Mouse (Mus musculus) spleen, postnatal 10 days (tissue): ENCODE measurements at regions not wholly inside any gene's neighbourhood (a gene's known extent, or its start where the extent isn't known, plus 50 kb on each side); places are given as distances from the start of the nearest gene placed in this dataset.

Experiments
- DNase-seq, 2 experiments: peaks; one replicate each; pipeline ENCODE4 v3.0.0; 2021 to 2022; ENCODE audit warnings: low spot score in 2 of 2

DNA sequence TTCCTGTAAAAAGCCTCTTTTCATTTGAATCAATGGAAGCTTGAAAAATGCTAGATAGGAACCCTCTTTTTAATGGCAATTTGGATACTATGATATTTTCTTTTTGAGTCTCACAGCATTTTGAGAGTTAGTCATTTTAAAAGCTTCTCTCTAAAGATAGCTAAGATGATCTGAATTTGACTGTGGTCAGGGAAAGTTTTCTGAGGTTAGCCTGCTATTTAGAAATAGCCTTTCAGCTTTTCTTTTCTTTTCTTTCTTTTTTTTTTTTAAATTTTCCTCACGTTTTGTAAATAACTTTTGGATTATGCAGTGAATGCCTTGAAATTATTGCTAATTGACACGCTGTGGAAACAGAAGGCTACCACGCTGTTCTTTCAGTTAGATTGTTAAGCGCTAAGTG lies 387.3 kb upstream of the Zeb2 start:
- DNase-seq: no peak

DNA sequence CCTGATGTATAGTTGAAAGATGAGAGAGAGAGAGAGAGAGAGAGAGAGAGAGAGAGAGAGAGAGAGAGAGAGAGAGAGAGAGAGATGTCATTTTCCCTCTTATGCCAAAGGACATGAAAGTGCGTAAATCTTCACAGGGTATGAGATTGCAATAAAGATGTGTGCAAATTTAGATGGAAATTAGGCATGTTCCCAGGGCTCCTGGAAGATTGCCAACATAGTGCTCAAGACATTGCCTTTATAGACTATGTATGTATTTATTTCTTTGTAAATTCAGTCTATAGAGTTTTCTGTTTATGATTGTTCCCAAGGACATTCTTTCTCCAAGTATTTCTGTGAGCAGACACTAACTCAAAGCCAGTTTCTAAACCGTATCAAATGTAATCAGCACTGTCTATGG lies 376.5 kb upstream of the Zeb2 start:
- no peak for DNase-seq

DNA sequence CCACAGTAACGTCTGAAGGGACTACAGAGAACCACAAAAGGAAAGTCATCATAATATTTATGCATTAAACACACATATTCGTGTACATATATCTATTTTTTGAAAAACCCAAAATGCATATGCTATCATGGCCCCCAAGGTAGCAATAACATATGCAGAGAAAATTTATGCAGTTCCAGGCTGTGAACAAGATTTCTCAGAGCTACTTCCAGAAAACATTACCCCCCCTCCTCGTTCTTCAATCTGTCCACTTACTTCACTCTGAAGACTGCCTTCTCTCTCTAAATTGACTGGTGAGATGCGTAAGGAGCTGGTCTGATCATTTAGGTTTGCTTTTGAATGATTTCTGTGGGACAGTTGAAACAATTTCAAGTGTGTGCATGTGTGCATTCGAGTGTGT lies 369.3 kb upstream of the Zeb2 start:
- DNase-seq: no peak

DNA sequence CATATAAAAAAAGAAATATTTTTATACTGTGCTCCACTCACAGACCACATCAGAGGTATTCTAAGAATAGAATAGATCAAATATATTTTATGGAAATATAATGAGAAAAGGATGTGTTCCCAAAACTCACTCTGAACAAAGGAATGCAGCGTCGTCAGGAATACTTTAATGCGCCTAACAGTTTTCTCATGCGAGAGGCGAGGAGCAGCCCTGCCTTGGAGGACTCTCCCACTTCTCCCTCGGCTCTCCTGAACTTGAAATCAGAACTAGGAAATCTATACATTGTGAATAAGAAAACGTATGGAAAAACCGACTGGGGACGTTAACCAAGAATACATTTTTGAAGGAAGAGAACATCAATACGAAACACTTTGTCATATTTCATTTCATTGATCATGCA lies 368.3 kb upstream of the Zeb2 start:
- no peak for DNase-seq

DNA sequence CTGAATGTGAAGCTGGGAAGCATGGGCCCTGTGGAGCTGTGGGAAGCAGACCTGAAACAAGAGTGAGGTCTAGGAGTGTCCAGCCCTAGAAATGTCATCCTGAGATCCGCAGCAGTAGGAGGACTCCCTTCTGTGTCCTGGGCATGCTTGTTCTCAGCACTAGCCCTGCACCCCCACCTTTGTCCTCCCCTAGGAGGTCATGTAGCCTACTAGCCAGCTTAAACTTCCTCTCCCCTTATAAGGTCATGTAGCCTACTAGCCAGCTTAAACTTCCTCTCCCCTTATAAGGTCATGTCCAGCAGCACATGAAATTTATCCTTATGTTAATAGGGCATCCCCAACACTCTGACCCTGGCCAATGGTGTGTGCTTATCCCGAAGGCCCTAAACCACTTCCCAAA lies 363.5 kb upstream of the Zeb2 start:
- no peak for DNase-seq

DNA sequence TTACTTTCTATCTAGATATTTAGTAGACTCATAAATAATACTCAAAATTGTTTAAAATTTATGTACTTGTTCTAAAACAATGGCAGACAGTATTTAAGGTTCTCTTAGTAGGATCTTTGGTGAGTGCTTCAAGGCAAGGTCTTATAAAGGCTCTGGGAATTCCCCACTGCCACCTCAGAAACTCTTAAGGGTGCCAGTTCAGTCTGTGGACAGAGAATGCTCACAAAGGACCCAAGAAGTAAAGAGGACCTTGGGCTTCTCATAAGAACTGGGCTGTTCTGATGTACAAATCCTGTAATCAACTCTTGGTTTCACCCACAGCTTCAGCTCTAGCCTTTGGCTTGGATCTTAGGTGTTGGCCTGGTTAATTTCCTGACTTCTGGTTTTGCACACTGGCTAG lies 358.8 kb upstream of the Zeb2 start:
- DNase-seq: no peak

DNA sequence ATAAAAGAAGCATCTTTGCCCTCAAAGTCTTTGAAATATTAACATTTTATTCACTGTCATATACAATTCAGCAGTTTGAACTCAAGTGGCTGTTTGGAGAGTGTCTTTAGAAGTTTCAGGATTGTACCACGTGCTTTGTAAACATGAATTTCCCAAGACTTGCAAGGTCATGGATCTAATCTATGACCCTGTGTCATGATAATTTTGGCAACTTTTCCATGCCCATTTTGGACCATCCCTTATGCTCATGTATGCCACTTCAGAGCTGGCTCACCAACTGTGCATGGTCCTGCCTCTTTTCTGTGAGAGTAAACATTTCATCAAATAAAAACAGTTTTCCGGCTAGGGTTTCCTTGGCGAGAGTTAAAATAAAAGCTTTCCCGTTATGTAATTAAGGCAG lies 347.1 kb upstream of the Zeb2 start:
- no peak for DNase-seq

DNA sequence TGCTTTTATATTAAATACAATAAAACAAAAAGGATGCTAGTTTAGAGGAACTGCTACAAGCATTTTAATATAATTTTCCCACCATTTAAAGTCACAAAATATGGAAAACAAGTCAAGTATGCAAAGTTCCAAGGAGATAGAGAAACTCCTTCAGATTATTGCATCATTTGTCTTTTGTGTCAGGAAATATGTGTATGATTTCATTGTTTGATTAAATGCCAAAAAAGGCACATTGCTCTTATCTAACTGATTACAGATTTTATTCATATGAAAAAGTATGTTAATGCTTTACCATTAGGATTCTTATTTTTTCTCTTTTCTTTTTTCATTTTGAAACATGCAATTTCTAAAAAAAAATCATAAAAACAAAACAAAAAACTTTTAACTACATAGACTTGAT lies 342.2 kb upstream of the Zeb2 start:
- DNase-seq: no peak

DNA sequence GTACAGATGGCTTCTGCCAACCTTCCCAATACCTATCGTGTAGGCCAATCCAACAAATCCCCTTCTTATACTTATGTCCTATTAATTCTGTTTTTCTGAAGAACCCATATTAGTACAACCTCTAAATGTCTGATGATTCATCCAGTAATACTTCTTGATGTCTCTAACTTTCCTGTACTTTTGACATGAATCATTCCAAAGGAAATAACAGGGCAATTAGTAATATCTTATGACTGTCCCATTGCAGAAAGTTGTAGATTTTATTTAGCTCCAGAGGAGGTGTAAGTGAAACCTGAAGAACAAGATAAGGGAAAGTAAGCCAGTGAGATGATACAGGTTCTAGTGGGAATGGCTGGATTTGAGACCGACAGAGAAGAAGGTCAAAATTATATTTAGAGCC lies 337.6 kb upstream of the Zeb2 start:
- no peak for DNase-seq

DNA sequence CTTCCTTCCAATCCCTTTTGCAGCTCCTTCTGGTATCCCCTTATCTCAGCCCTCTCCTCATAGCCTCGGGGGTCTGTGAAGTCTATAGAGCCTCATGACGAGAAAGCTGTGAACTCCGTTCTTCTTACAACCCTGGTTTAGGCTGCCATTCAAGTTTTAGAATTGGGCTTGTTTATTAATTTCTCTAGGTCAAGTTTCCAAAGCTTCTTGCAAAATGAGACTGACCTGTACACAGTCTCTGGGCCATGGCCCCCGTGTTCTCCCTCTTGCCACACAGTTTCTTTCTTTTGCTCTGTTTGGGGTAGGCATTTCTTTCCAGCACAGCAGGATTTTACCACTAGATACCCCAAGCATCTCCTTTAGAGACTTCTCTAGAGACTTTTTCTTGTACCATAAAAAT lies 322.0 kb upstream of the Zeb2 start:
- no peak for DNase-seq

DNA sequence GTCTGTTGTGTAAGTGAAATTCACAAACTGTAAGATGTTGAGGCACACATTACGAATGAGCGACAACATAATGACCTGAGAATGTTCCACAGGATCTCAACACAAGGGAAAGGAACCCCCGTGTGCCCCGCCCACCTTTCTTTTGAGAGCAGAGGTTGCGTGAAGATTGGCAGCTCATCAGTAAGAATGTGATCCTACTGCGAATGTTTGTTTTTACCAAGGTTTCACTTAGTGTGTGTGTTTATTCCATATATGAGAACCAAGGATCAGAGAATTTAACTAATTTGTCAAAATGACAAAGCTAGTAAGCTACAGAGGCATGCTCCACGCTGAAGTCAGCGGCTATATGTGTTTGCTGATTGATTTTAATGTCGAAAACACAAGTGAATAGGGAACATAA lies 321.5 kb upstream of the Zeb2 start:
- DNase-seq: no peak

DNA sequence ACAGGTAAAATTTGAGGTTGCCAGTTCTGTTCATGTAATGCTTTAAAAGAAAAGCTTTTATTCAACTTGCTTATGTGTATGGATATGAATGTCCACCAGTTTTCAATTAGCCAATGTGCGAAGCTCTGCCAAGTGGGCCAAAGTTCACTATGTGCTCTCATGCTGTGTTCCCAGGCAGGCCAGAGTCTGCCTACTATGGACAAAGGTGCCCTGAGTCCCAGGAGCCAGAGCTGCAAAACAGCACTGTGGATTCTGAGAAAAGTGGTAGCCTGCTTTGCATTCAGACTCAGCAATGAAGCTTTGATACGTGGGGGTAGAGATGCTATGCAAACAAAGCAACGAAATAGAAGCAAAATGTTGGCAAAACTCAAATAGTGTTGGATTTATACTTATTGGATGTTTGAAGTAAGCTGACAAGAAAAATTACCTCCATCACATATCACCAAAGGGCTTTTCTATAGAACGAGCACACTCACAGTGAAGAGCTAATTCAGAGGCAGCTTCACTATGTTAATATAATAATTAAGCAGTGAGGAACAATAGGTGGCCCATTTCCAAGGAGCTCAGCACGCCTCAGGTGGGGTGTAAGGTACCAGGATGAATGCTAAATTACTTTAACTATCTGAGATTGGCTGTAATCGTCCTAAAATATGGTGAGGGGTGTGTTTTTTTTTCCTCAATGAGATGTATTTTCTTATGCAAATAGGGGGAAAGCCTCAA lies 318.2 kb upstream of the Zeb2 start:
- DNase-seq: no peak

DNA sequence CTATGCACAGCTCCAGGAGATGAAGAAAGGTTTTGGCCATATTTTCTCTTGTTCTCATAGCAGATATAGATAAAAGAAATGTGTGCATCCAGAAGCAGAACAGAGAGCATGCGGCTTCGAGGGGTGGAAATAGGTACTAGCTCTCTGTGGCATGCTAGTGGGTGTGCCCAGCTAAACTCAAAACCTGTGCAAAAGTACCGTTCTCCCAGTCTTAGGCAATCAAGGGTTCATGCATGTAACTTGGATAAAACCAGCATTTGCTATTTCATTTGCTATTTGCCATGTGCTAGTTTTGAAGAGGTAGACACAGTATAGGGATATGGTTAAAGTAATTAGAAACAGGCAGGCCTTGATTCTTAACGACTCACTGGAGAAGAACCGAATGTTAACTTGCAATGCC lies 317.6 kb upstream of the Zeb2 start:
- no peak for DNase-seq

DNA sequence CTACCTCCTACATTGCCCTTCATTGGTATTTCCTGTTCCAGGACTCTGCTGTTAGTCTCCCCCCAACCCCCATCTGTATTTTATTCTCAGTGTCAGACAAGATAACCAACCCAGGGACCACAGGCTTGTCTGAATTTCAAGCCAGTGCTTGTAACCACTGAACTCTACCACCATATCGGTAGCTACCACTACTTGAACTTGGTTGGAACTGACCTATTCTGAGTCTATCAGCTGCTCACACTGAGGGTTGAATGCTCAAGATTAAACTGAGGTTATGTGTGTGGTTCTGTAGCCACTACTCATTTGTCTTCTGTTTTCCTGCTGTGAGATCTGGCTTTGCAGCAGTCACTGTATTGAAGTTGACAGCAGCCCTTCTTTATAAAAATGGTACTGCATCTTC lies 317.0 kb upstream of the Zeb2 start:
- no peak for DNase-seq

DNA sequence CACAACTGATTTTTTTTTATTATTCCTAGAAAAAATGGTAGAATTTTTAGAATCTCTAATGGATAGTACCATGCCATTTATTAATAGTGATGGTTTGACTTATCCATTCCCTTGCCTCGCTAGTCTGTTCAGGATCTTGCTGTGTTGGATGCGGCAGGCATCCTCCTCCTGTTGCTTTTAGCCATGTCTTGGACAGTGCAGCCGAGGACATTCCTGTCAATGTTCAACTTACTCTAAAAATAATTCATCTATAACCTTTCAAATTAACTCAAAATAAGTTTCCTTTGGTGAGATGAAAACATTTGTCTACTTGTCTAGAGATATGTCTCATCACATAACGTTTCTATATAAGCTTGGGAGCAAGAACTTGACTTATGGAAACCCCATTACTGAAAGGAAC lies 314.2 kb upstream of the Zeb2 start:
- DNase-seq: no peak

DNA sequence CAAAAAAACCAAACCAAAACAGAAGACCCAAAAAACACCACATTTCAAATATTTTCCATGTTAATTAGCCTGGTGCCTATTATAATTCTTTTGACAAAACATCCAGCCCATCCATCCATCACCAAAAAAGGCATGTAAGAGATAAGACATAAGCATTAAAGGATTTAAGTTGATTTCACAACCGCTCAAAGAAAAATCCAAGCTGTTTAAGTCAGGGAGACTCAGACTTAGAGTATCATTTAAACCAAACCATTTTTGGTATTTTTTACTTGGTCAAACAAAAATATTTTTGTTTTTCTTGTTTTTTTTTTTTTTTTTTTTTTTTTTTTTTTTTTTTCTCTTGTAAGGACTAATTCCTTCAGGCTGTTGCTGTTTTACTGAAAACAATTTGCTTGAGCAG lies 304.6 kb upstream of the Zeb2 start:
- no peak for DNase-seq

DNA sequence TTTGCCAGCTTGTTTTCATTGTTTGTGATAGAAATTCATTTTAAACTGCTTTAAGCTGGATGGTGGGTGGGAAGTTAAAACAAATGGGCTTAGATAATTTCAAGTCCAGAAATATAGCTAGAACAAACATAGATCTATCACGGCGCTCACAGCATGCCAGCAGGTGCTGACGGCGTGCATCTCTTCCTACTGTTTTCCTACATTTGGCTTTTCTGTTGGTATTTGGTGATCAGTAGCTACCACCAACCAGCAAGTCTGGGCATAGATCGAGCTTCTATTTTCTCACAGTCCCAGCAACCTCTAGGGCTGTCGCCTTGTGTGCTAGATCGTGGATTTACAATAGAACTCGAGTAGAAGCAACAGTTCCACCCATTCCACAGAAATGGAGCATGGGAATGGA lies 290.9 kb upstream of the Zeb2 start:
- no peak for DNase-seq

DNA sequence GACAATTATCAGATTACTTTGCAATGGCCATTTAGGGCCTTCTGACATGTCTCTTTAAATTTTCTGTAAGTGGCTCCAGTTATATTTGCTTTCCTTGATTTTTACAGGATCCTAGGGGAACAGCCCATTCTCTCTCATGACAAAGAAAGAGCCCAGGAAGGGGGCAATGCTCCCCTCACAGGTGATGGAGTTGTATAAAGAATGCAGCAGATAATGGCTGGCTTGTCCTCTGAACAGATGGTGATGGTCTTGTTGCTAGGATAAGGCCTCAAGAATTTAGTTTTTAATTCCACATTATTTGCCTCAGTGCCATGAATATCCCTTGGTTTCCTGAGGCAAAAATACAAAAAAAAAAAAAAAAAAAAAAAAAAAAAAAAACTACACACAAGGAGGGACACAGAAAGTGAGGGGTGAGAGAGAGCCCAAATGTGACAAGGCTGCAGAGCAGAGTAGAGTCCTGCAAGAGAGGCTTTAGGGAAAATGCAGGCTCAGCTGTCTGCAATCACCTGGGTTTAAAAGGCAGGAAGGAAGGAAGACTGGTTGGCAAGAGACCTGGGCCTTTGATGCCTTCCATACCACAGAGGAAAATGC lies 272.8 kb upstream of the Zeb2 start:
- DNase-seq: no peak

DNA sequence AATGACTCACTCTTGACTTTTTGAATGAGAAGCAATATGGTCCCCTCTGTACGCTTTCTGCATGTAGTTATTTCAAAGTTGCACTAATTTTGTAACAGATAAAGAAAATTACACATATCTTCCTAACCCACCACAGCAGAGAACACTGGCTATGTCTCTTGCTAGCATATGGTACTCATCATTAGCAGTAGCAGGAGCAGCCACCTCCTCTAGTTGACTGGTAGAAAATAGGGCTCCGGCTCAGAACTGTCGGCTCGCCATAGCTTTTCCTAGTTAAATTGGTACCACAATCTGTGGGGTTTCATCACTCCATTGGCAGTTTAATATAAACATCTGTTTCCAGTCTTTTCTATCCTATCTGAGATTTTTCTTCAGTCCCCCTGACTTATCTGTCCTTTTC lies 254.1 kb upstream of the Zeb2 start:
- DNase-seq: no peak

DNA sequence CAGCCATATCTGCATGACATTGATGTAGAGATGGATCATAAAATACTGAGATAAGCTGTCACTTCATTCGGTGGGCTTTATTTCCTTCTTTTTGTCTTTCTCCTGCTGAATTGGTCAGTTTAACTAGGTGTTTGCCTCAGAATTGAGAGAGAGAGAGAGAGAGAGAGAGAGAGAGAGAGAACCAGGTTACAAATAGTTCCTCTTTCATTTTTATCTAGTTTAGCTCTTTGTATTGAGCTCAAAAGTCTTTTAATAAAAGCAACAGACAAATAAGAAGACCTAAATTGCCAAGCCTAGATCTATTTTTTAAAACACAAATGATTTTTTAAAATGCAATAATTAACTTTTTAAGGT lies 253.4 kb upstream of the Zeb2 start:
- no peak for DNase-seq

DNA sequence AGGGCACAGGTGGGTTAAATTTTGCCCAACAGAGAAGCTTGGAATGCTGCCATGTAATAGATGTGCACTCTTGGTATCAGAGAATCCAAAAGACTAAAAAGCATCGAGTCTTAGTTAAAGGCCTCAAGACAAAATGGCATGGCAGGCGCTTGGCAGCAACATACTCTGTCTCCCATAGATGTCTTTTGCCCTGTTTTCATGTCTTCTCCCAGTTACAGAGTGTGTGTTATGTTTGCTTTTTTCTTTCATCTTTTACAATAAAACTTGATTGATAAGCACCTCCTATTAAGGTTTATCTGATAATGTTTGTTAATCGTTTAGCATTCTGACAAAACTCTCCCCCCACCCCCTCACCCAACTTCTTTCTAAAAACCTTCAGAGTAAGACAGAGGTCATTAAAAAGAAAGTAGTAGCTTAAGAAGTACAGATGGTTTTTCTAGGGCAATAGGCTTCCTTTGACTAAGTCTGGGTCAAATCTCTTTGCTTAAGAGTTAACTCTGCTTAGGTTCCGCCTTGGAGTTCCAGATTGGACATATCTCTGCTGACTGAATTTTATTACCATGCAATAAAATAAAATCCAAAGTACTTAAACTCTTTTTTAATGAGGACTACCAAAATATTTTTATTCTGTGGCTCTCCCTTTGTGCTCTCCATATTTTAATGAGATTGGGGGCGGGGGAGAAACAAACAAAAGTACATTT lies 252.9 kb upstream of the Zeb2 start:
- DNase-seq: no peak

DNA sequence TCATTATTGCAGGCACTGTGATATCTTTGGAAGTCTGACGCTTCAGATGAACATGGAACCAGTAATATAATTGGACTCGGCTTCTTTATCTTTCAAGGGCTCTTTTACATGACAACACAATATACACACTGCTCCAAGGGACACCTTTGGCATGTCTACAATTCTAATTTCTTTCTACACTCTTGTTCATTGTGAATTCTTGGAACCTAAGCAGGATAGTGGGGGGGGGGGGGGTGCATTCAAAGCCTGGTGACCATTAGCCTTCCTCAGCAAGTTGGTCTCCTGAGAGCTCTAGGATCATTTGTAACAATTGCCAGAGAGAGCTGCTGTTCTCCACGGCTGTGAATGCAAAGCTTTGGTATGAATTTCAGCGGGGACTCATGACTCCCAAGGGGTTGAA lies 252.2 kb upstream of the Zeb2 start:
- no peak for DNase-seq

DNA sequence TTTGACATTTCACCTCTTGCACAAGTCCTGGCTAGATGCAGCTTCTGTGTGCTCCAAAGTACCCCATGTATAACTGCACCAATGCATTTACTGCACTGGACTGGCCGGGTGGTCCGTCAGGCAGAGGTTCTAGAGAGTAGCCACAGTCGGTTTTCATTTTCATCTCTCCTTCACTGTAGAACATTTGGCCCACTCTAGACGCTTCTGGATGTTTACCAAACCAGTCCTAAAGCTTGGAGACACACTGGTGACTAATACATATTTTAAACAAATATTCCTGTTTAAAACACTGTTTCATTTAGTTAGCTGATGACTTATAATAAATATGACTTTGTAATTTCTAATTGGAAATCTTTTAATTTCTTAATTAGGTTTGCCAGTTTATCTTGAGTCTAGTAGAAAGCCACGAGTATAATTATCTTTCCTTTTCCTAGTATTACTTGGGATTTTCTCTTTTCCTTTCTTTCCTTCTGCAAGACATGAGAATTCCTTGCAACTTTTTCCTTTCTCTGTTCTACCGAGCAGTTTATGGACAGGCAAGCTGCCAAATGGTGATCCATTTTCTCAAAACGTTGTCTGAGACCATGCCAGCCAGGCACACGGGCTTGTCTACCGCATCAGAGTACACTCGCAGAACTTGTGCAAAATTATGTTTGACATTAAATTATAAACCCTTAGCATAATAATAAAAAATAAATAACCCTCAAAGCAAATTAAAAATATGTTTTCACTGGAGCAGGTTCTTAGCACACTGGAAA lies 250.4 kb upstream of the Zeb2 start:
- no peak for DNase-seq
